Mouse (Mus musculus) adrenal gland, adult (tissue): ENCODE results near the gene App.

Source experiments
- DNase-seq, 2 experiments: peaks; one replicate each; pipeline ENCODE4 v3.0.0; 2022 to 2023; ENCODE audit warnings: low spot score in 1 of 2; ENCODE audit not compliant: inconsistent age in 2 of 2

The App gene

DNA sequence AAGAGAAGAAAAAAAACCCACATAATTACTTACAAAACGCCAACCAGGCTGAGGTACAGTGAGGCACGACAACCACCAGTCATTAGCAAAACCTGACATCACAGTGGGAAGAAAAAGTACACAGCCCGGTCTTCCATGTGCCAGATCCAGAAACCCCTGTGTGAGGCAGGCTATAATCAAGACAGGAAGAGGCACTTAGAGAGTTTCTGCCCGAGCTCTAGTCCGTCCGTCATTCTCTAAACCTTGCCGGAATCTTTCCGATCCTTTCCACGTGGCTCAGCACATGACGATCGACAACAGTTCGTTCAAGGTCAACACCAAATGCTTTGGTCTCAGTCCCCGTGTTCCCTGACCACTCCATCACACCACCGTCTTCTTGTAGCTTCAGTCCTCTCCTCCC, 82.6 kb downstream of the App start:
- DNase-seq, result peak in 1 of 2 experiments; percentile 60

GRCm38 (mm10) chr16:85088126-85088525, 85.4 kb downstream of the App start:
- DNase-seq, result no peak

DNA sequence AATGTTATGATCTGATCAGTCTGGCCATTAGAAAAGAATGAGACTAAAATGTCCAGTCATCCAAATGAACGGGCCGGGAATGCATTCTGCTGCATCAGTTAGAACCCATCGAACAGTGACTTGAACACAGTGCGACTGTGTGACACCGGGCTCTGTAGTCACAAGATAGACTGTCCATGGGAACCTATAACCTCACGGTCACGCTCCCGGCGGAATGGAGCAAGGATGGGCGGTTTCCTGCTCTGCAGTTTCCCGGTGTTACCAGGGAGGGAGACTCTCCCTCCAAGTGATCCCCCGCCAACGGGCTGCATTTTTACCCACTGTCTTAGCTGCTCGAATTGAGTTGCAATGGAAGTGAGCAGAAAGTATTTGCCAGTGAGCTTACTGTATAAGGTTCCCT, 87.3 kb downstream of the App start:
- DNase-seq, result peak in 1 of 2 experiments; percentile 52

- DNase-seq, result peak in 1 of 2 experiments; percentile 72
These were observed 87.7 kb downstream of the App start for GRCm38 (mm10) chr16:85085902-85086301.

DNA sequence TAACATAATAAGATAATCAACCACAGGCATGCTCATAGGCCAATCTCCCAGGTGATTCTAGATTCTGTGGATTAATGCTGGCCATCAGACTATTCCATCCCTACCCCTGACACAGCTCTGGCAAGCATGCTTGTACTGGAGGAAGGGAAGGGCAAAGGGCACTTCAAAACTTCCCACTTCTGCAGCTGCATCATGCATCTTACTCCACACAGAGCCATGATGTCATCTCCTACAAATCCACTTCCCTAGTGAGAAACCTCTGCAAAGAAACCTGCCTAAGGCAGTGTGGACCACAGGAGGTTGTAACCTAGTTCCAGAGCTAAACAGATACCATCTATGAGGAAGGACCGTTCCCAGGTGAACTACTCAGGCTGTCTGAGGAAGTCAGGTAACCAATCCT, 89.4 kb downstream of the App start:
- DNase-seq, result no peak

- no peak for DNase-seq
These were observed 98.2 kb downstream of the App start for GRCm38 (mm10) chr16:85075330-85075729.

DNA sequence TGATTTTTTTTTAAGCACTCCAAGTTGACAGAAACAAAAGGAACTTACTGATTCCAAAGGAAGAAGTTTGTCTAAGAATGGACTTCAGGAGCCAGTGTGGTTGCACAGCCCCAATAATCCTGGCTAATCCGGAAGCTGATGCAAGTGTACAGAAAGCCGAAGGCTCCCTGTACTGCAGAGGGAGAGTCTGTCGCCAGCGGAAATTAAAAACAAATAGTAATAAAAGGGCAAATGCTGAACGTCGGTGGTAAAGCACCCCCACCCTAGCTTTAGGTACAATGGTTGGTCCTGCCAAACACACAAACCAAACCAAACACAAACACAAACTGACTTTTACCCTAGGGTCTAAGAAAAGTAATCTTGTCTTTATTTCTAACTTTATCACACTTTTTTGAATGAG, 98.7 kb downstream of the App start:
- no peak for DNase-seq

DNA sequence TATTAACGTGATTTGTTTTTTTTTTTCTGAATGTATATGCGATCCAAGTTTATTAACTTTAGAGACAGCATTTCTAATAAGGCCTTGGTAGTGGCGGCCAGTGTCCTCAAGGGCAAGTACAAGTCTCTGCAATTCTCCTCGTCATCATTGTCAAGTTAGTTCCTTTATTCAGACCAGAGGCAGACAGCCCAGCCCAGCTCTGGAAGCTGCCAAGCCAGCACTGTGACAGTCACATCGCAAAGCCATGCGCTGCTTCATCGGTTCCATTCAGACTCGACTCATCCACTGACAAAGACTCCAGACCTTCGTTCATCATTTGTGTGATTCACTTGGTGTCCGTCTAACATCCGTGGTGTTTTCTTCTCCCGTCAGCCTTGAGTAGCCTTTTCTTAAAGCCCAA, 100.9 kb downstream of the App start:
- DNase-seq, result peak in 1 of 2 experiments; percentile 63

DNA sequence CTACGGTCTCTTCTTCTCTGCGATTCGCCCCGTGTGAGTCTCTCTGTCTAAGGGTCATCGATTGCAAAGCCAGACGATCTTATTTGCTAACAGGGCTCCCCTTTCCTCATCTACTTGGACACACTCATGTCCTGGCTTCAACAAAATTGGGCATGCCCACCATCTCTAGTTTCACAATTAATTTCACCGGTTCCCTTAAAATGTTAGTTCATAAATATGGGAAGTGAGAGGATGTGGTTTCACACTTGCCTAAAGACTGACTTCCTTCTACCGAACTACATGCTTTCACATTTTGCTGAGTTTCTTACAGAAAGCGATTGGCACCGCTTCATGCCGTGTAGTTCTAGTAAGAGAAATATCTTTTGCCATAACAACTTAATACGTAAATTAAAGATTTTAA, 101.8 kb downstream of the App start:
- DNase-seq, result no peak

- DNase-seq, result no peak
These were observed 102.3 kb downstream of the App start for GRCm38 (mm10) chr16:85071248-85071647.

DNA sequence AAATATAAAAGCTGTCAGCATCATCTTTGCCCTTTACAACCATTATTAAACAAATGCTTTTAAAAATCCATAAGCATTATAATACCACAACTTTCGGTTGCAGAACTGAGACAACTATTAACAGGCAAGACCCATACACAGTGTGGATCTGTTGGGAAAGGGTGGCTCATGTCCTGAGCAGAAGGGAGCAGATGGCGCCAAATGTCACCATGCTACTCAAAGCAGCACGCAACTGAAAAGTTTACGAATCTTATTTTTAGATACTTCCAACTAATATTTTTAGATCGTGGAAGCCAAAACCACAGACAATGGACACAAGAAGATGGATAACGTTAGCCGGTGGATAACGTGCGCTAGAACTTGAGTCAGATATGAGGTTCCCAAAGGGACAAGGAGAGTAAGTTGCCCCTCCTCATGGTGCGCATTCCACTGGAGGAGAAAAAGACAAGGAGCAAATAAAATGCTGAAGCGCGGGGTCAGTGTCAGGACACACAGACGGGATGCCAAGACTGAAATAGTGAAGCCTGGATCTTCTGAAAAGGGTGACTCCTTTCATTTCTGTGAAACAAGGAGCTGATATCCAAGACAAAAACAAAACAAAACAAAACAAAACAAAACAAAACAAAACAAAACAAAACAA, 106.2 kb downstream of the App start:
- DNase-seq, result no peak

DNA sequence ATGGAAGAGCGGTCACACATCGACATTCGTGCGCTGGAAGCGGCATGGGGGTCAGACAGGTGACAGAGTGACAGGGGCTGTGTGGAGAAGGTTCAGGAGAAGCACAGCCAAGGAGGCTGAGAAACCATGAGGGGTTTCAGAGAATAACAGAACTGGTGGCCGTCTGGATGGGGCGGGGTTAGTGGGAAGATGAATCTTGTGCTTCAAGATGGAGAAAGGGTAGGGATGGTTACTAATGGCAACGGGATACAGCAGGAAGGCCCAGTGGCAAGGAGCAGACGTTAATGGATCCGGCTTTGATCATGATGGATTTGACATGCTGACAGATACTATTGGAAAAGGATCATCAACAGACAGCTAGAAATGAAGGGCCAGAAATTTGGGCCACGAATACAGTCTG, 107.3 kb downstream of the App start:
- no peak for DNase-seq

DNA sequence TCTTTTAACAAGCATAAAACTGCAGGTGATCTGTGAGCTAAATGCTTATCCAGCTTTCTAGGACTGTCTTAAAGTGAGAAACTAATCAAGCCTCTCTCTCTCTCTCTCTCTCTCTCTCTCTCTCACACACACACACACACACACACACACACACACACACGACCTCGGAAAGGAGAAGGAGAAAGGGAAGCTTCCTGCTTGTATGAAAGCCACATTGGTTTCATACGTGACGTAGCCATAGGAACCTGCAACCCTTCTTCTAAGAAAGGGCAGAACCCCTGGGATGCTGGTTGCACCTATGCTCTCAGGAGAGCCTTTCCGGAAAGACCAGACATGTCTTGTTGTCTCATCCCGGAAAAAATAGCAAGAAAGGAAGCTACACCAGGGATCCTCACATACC, 108.8 kb downstream of the App start:
- no peak for DNase-seq

DNA sequence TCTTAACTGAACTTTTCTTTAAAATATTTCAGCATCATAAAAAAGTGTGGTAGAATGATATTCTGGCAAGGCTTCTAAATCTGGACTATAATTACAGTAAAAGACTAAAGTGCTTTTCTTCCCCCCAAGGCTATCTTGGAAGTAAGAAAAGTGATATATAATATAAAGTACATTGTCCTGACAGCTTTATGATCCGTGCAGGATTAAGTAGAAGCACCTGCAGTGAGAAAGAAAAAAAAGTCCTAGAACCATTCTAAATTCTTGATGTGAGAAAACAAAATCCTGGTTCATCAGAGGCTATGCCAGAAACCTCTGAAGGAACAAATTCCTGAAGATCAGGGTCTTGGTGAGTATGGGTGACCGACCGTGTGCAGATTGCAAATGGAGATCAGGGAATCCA, 110.8 kb downstream of the App start:
- DNase-seq, result no peak

DNA sequence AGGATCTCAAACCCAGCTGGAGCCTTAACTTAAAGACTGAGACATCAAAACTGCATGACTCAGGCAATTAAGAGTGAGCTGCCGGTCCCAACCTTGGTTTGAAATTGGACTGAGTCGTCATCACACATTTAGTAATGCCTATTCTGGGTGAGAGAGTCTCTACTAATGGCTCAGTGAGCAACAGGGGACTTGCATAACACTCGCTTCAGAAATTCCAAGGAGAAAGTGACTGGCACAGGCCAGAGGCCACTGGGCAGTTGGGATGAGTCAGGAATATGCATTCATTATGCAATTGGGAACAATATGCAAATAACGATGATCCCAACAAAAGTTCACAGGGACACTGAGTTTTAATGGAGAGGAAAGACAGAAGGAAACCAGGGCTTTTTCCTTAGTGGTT, 111.8 kb downstream of the App start:
- DNase-seq, result peak; percentile 27 to 83

- DNase-seq, result no peak
These were observed 115.4 kb downstream of the App start for GRCm38 (mm10) chr16:85058138-85058537.

DNA sequence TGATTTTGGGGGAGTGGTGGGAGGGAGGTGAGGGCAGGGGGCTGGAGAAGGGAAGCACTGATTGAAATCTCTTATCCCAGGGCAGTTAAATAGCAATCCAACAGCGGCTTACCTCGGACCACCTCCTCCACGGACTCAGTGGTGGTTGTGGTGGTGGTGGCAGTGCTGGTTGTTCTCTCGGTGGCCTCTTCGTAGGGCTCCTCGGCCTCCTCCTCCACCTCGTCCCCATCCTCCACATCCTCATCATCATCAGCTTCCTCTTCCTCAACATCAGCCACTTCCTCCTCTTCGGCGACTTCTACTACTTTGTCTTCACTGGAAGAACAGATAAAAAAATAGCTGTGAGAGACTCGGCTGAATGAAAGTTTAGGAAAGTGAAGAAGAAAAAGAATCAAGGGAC, 117.4 kb downstream of the App start:
- no peak for DNase-seq

GRCm38 (mm10) chr16:85053996-85054395, 119.6 kb downstream of the App start:
- no peak for DNase-seq

DNA sequence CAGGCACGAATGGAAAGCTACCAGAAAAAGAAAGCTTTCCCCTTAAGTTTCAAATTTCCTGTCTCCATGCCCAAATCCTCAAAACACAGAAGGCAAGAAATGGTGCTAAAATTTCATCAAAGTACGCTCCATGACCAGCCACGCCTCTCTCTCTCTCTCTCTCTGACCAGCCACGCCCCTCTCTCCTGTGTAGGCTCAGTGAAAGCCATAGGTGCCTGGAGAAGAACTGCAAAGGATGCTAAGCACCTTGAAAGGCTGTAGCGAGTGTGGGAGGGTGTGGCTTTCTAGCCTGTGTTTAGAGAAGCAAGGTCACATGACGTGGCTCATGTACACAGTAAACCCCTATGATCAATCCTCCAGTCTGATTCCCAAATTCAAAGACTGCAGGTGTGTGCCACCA, 126.3 kb downstream of the App start:
- no peak for DNase-seq

- no peak for DNase-seq
These were observed 132.2 kb downstream of the App start for GRCm38 (mm10) chr16:85041153-85041959.

DNA sequence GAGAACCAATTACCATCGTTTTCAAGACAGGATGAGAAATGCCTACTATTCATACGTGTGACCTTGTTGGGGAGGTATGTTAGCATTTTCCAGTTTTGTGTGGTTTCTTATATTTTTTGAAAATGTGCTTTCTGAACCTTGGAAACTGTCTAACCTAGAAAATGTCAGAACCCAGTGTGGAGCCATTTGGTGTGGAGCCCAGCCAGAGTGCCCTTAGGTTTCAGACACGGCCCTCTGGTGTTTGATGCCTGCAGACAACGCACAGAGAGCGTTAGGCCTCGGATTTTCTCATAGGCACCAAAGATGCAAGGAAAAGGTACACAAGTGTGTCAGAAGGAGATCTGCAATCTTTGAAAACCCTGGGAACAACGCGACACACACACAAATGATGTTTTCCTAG, 134.8 kb downstream of the App start:
- no peak for DNase-seq

GRCm38 (mm10) chr16:85037969-85038644, 135.5 kb downstream of the App start:
- peak in 1 of 2 experiments; percentile 55 for DNase-seq
